Mouse (Mus musculus): ENCODE results near the gene Vill. TPM values are rescaled to one million over a fixed set of nuclear protein-coding genes. Genes with fewer than 3 reads are reported as not detected.

The Vill gene
- polyA plus RNA-seq, 1 experiment: not detected

DNA sequence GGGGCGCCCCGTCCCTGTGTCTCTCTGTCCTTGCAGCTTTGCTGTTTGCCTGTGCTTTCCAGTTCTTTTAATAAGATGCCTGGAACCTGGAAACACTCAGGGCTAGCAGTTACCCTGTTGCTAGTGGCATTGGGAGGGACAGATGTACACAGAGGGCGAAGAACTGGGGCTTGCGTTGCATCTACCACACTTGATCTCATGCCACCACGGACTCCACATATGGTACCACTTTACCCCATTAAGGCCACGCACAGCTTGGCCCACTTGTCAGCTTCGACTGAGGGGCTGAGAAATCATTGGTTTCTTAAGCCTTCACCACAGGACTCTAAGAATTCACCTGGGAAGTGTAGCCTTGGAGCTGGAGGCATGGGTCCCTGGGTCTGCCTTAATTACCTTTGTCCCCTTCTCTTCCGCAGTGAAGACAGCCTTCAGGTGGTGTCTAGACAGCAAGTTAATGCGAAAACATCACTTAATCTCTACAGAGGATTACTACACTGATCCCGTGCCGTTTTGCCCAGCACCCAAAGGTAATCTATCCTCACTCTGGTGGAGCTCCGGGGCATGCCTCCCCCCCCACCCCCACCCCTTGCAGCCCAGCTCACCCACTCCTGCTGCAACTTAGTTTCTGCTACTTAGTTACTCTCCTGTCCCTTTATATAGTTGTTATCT lies 57.2 kb downstream of the Vill start:
- no peak for TF ChIP-seq GATA1 (IDR thresholded peaks at IDR 0.05; ENCODE audit: low read length)

DNA sequence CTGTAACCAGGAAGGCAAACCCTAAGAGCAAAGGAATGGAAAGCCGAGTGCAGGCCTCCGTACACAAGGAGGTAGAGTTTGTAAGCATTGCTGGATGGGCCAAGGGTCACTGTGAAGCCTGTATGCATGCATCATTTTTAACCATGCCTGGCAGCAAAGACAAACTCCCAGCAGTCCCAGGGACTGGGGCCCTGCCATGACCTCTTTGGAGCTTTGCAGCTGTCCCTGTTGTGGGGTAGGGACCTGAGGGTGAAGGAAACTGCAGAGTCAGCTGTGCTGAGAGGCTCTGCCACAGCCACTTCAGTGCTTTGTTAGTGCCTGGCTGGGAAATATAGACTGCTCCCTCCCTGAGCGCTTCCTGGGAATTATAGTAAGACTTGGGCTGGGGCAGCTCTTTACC lies 58.1 kb downstream of the Vill start:
- no peak for TF ChIP-seq GATA1 (IDR thresholded peaks at IDR 0.05; ENCODE audit: low read length)

GRCm38 (mm10) chr9:119114911-119115310 lies 62.3 kb downstream of the Vill start:
- no peak for TF ChIP-seq GATA1 (IDR thresholded peaks at IDR 0.05; ENCODE audit: low read length)

DNA sequence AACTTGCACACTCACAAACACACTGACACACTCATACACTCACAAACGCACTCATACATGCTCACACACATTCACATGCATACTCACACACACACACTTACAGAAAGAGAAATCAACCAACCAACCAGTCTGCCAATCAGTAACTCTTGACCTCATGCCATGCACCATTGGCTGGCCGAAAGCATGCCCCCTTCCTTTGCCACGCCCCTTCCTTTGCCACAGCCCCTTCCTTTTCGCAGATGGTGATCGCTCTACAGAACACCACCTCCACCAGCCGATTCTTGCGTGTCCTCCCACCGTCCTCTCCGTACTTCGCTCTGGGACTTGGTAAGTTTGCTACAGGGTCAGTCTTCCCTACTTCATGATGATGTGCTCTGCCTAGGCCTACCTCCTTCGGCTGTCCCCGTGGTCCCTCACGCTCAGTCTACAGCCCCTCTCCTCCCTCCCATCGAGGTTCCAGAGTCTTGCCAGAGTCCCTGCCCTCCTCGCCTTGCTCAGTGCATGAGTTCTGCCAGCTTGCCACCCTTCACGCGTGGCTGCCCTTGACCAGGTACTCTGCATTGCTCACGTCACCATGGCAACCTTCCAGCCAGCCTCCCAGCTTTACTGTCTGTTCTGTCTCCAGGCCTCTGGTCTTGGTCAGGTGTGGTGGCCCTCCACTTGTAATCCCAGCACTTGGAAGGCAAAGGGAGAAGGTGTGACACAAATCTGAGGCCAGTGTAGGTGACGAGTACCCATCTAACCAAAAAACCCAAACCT lies 67.0 kb downstream of the Vill start:
- no peak for TF ChIP-seq GATA1 (IDR thresholded peaks at IDR 0.05; ENCODE audit: low read length)

- TF ChIP-seq GATA1 (IDR thresholded peaks at IDR 0.05; ENCODE audit: low read length): no peak
These were observed 67.6 kb downstream of the Vill start for GRCm38 (mm10) chr9:119120168-119120560.

Other genes starting within 250 kb of the Vill start
- gene Ctdspl, start 126.3 kb upstream of the Vill start, polyA plus RNA-seq (2012): 0.01 TPM in 1 of 2 replicates, not detected in the other
- gene Plcd1, start 40.7 kb downstream of the Vill start, polyA plus RNA-seq (2012): not detected in 2 replicates
- not detected in 2 replicates for gene Dlec1, start 49.7 kb downstream of the Vill start, polyA plus RNA-seq (2012)
- gene Acaa1b, start 104.3 kb downstream of the Vill start, polyA plus RNA-seq (2012): not detected in 2 replicates
- not detected in 2 replicates for gene Gm47289, start 106.4 kb downstream of the Vill start, polyA plus RNA-seq (2012)
- not detected in 2 replicates for gene Slc22a13, start 156.3 kb downstream of the Vill start, polyA plus RNA-seq (2012)